Mouse (Mus musculus): ENCODE measurements around the gene Zfp622. TPM values are rescaled to one million over a fixed set of nuclear protein-coding genes. Genes with fewer than 3 reads are reported as not detected.

Zfp622 gene
- polyA plus RNA-seq, 1 experiment from 2014 or later, result 28.7 TPM

GRCm38 (mm10) chr15:25948257-25949223 lies 35.6 kb upstream of the Zfp622 start:
- no peak for ATAC-seq (ENCODE audit: low FRiP score, low read depth)
- Histone ChIP-seq H3K4me2 (replicated peaks) (no peak overlapping the region), H3K9me3 (no peaks in the 10 kb centered on the region), H3K4me3 (no peak overlapping the region), H3K27me3 (no peaks in the 10 kb centered on the region), H3K36me3 (no peaks in the 10 kb centered on the region), H3K4me1 (0 out of 2 replicates have a peak, but pooled peaks cover 4% of the 10 kb centered on the region), H3K27ac (no peak overlapping the region), H3K9ac (no peak overlapping the region)
- WGBS, result 84% methylated on average over 26 of the region's 26 CpGs

GRCm38 (mm10) chr15:25949696-25950095 lies 34.5 kb upstream of the Zfp622 start:
- Histone ChIP-seq H3K27me3 (peaks cover 4% of the 10 kb centered on the region; the same call in 1 of the 2 replicates), H3K4me1 (peaks cover 6% of the 10 kb centered on the region), H3K36me3 (no peaks in the 10 kb centered on the region), H3K27ac (no peak overlapping the region), H3K9me3 (no peaks in the 10 kb centered on the region), H3K4me2 (replicated peaks) (no peak overlapping the region), H3K4me3 (no peak overlapping the region), H3K9ac (no peak overlapping the region)
- WGBS, result 70% methylated on average over 9 of the region's 9 CpGs
- ATAC-seq (ENCODE audit: low FRiP score, low read depth), result no peak

GRCm38 (mm10) chr15:25950584-25950983 lies 33.6 kb upstream of the Zfp622 start:
- no peak for ATAC-seq (ENCODE audit: low FRiP score, low read depth)
- Histone ChIP-seq H3K9me3 (no peaks in the 10 kb centered on the region), H3K36me3 (no peaks in the 10 kb centered on the region), H3K27ac (no peak overlapping the region), H3K4me2 (replicated peaks) (no peak overlapping the region), H3K4me3 (no peak overlapping the region), H3K4me1 (peaks cover 11% of the 10 kb centered on the region), H3K9ac (no peak overlapping the region), H3K27me3 (peaks cover 4% of the 10 kb centered on the region; the same call in 1 of the 2 replicates)
- 82% methylated on average over 5 of the region's 5 CpGs for WGBS

- peaks cover 4% of the 10 kb centered on the region; the same call in 1 of the 2 replicates for H3K27me3 ChIP-seq
- H3K4me1 ChIP-seq, result peaks cover 15% of the 10 kb centered on the region
- H3K9me3 ChIP-seq, result no peaks in the 10 kb centered on the region
- WGBS, result 81% methylated on average over 4 of the region's 4 CpGs
- ATAC-seq (ENCODE audit: low FRiP score, low read depth), result no peak
- H3K9ac ChIP-seq, result no peak overlapping the region
- H3K27ac ChIP-seq, result no peak overlapping the region
- no peak overlapping the region for H3K4me2 ChIP-seq (replicated peaks)
- H3K4me3 ChIP-seq, result no peak overlapping the region
- H3K36me3 ChIP-seq, result no peaks in the 10 kb centered on the region
Observed at GRCm38 (mm10) chr15:25951037-25951436, 33.1 kb upstream of the Zfp622 start.

- no peak overlapping the region for H3K9ac ChIP-seq
- 75% methylated on average over 5 of the region's 5 CpGs for WGBS
- H3K36me3 ChIP-seq, result no peaks in the 10 kb centered on the region
- ATAC-seq (ENCODE audit: low FRiP score, low read depth), result no peak
- no peaks in the 10 kb centered on the region for H3K9me3 ChIP-seq
- peaks cover 23% of the 10 kb centered on the region for H3K4me1 ChIP-seq
- H3K4me2 ChIP-seq (replicated peaks), result no peak overlapping the region
- H3K27me3 ChIP-seq, result peaks cover 4% of the 10 kb centered on the region; the same call in 1 of the 2 replicates
- H3K4me3 ChIP-seq, result no peak overlapping the region
- H3K27ac ChIP-seq, result no peak overlapping the region
Observed at GRCm38 (mm10) chr15:25956001-25956400, 28.2 kb upstream of the Zfp622 start.

- peak; percentile 48 for ATAC-seq (ENCODE audit: low FRiP score, low read depth)
Observed at GRCm38 (mm10) chr15:25956422-25957117, 27.6 kb upstream of the Zfp622 start.

GRCm38 (mm10) chr15:25957651-25958050 lies 26.5 kb upstream of the Zfp622 start:
- peaks cover 23% of the 10 kb centered on the region for H3K4me1 ChIP-seq
- H3K36me3 ChIP-seq, result no peaks in the 10 kb centered on the region
- H3K27ac ChIP-seq, result no peak overlapping the region
- H3K9me3 ChIP-seq, result no peaks in the 10 kb centered on the region
- H3K9ac ChIP-seq, result no peak overlapping the region
- WGBS, result 79% methylated on average over 10 of the region's 10 CpGs
- peaks cover 4% of the 10 kb centered on the region; the same call in 1 of the 2 replicates for H3K27me3 ChIP-seq
- H3K4me3 ChIP-seq, result no peak overlapping the region
- ATAC-seq (ENCODE audit: low FRiP score, low read depth), result no peak
- H3K4me2 ChIP-seq (replicated peaks), result no peak overlapping the region

More at GRCm38 (mm10) chr15:25956422-25957117, 27.6 kb upstream of the Zfp622 start:
- H3K9ac ChIP-seq, result no peak overlapping the region
- H3K4me2 ChIP-seq (replicated peaks), result no peak overlapping the region
- H3K4me1 ChIP-seq, result peaks cover 23% of the 10 kb centered on the region
- no peaks in the 10 kb centered on the region for H3K9me3 ChIP-seq
- 44% methylated on average over 11 of the region's 11 CpGs for WGBS
- no peak overlapping the region for H3K27ac ChIP-seq
- H3K4me3 ChIP-seq, result no peak overlapping the region
- peaks cover 4% of the 10 kb centered on the region; the same call in 1 of the 2 replicates for H3K27me3 ChIP-seq
- no peaks in the 10 kb centered on the region for H3K36me3 ChIP-seq

- 37% methylated on average over 5 of the region's 5 CpGs for WGBS
- H3K27ac ChIP-seq, result no peak overlapping the region
- H3K36me3 ChIP-seq, result no peaks in the 10 kb centered on the region
- H3K9ac ChIP-seq, result no peak overlapping the region
- H3K9me3 ChIP-seq, result no peaks in the 10 kb centered on the region
- peaks cover 23% of the 10 kb centered on the region for H3K4me1 ChIP-seq
- H3K27me3 ChIP-seq, result peaks cover 3% of the 10 kb centered on the region; the same call in 1 of the 2 replicates
- peak; percentile 86 for ATAC-seq (ENCODE audit: low FRiP score, low read depth)
- no peak overlapping the region for H3K4me2 ChIP-seq (replicated peaks)
- no peak overlapping the region for H3K4me3 ChIP-seq
Observed at GRCm38 (mm10) chr15:25959375-25959774, 24.8 kb upstream of the Zfp622 start.

GRCm38 (mm10) chr15:25960231-25960630 lies 23.9 kb upstream of the Zfp622 start:
- no peak overlapping the region for H3K4me3 ChIP-seq
- no peaks in the 10 kb centered on the region for H3K36me3 ChIP-seq
- no peaks in the 10 kb centered on the region; the same call in 1 of the 2 replicates for H3K27me3 ChIP-seq
- no peak overlapping the region for H3K4me2 ChIP-seq (replicated peaks)
- H3K27ac ChIP-seq, result no peak overlapping the region
- no peak for ATAC-seq (ENCODE audit: low FRiP score, low read depth)
- peaks cover 15% of the 10 kb centered on the region for H3K4me1 ChIP-seq
- no peak overlapping the region for H3K9ac ChIP-seq
- no peaks in the 10 kb centered on the region for H3K9me3 ChIP-seq
- 85% methylated on average over 5 of the region's 5 CpGs for WGBS

- Histone ChIP-seq H3K27ac (no peak overlapping the region), H3K4me3 (no peak overlapping the region), H3K36me3 (no peaks in the 10 kb centered on the region), H3K4me2 (replicated peaks) (no peak overlapping the region), H3K27me3 (no peaks in the 10 kb centered on the region), H3K9me3 (no peaks in the 10 kb centered on the region), H3K4me1 (no peaks in the 10 kb centered on the region), H3K9ac (no peak overlapping the region)
- WGBS, result 61% methylated on average over 6 of the region's 6 CpGs
- ATAC-seq (ENCODE audit: low FRiP score, low read depth), result no peak
Observed at GRCm38 (mm10) chr15:25966220-25966774, 17.9 kb upstream of the Zfp622 start.

GRCm38 (mm10) chr15:25971596-25971995 lies 12.6 kb upstream of the Zfp622 start:
- ATAC-seq (ENCODE audit: low FRiP score, low read depth), result no peak
- no peak overlapping the region for H3K9ac ChIP-seq
- H3K4me1 ChIP-seq, result no peaks in the 10 kb centered on the region
- H3K27me3 ChIP-seq, result no peaks in the 10 kb centered on the region
- H3K4me3 ChIP-seq, result no peak overlapping the region
- no peak overlapping the region for H3K4me2 ChIP-seq (replicated peaks)
- no peak overlapping the region for H3K27ac ChIP-seq
- no peaks in the 10 kb centered on the region for H3K9me3 ChIP-seq
- 84% methylated on average over 9 of the region's 9 CpGs for WGBS
- no peaks in the 10 kb centered on the region for H3K36me3 ChIP-seq

- Histone ChIP-seq H3K4me1 (no peaks in the 10 kb centered on the region), H3K27me3 (no peaks in the 10 kb centered on the region), H3K27ac (no peak overlapping the region), H3K36me3 (no peaks in the 10 kb centered on the region), H3K9ac (no peak overlapping the region), H3K4me2 (replicated peaks) (no peak overlapping the region), H3K9me3 (no peaks in the 10 kb centered on the region), H3K4me3 (no peak overlapping the region)
- no peak for ATAC-seq (ENCODE audit: low FRiP score, low read depth)
- WGBS, result 88% methylated on average over 5 of the region's 5 CpGs
Observed at GRCm38 (mm10) chr15:25972758-25973157, 11.4 kb upstream of the Zfp622 start.
